Mouse (Mus musculus): ENCODE data around the gene Galr2. TPM values are rescaled to one million over a fixed set of nuclear protein-coding genes. Genes with fewer than 3 reads are reported as not detected.
A peak's percentile ranks its signal among the peaks of the same experiment; 100 is the strongest.

The Galr2 gene
- polyA plus RNA-seq, 1 experiment from 2014 or later = 0.29 TPM

DNA sequence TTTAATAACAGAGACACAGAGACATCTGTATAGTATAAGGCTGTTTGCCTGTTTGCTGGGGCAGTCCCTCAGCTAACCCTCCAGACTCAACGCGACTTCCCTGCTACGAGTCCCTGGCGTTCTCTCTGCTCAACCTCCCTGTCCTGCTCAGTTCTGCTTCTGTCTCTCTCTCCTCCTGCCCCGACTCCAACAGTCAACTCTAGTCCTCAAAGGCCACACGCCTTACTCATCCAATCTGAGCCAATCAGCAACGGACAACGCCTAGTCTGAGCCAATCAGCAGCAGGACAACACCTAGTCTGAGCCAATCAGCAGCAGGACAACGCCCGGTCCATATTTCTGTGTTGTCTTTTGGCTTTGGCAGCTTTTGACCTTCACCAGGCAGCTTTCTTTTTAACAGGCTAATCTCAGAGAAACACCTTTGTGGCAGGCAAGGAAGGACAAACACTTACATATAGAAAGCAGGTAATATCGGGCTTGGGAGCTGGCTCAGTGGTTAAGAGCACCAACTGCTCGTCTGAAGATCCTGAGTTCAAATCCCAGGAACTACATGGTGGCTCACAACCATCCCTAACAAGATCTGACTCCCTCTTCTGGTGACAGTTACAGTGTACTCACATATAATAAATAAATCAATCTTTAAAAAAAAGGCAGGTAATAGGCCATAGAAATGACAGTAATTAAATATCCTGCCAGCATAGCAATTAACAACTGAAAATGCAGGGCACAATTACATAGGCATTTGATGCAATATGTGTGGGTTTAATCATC lies 27.2 kb downstream of the Galr2 start:
- ATAC-seq = no peak
- Histone ChIP-seq H3K36me3 (ENCODE audit: control insufficient read depth, insufficient read depth) (peaks cover 18% of the 10 kb centered on the region), H3K4me1 (replicated peaks; ENCODE audit: control insufficient read depth, insufficient read depth, low read length) (0 out of 2 replicates have a peak, but pooled peaks cover 3% of the 10 kb centered on the region), H3K9me3 (ENCODE audit: control insufficient read depth) (no peaks in the 10 kb centered on the region), H3K27ac (ENCODE audit: low read depth, low read length) (no peak overlapping the region), H3K9ac (ENCODE audit: low read depth, low read length) (no peak overlapping the region), H3K4me2 (replicated peaks; ENCODE audit: low read depth) (no peak overlapping the region), H3K4me3 (ENCODE audit: low read depth, low read length) (no peak overlapping the region), H3K27me3 (replicated peaks; ENCODE audit: control insufficient read depth, insufficient read depth, low read length) (no peaks in the 10 kb centered on the region)
- 88% methylated on average over 12 of the region's 12 CpGs for WGBS
- no peak for TF ChIP-seq CTCF (IDR thresholded peaks at IDR 0.05; ENCODE audit: low read depth)

- H3K27me3 ChIP-seq (replicated peaks; ENCODE audit: control insufficient read depth, insufficient read depth, low read length) = no peaks in the 10 kb centered on the region
- no peaks in the 10 kb centered on the region for H3K9me3 ChIP-seq (ENCODE audit: control insufficient read depth)
- 69% methylated on average over 3 of the region's 3 CpGs for WGBS
- H3K9ac ChIP-seq (ENCODE audit: low read depth, low read length) = no peak overlapping the region
- H3K4me1 ChIP-seq (replicated peaks; ENCODE audit: control insufficient read depth, insufficient read depth, low read length) = 0 out of 2 replicates have a peak, but pooled peaks cover 3% of the 10 kb centered on the region
- no peak overlapping the region for H3K4me2 ChIP-seq (replicated peaks; ENCODE audit: low read depth)
- H3K27ac ChIP-seq (ENCODE audit: low read depth, low read length) = no peak overlapping the region
- no peak for TF ChIP-seq CTCF (IDR thresholded peaks at IDR 0.05; ENCODE audit: low read depth)
- no peak for ATAC-seq
- peaks cover 4% of the 10 kb centered on the region; the same call in 1 of the 2 replicates for H3K36me3 ChIP-seq (ENCODE audit: control insufficient read depth, insufficient read depth)
- H3K4me3 ChIP-seq (ENCODE audit: low read depth, low read length) = no peak overlapping the region
These were observed 28.9 kb downstream of the Galr2 start for GRCm38 (mm10) chr11:116309601-116310000.

- H3K27me3 ChIP-seq (replicated peaks; ENCODE audit: control insufficient read depth, insufficient read depth, low read length) = no peaks in the 10 kb centered on the region
- TF ChIP-seq CTCF (IDR thresholded peaks at IDR 0.05; ENCODE audit: low read depth) = no peak
- H3K9me3 ChIP-seq (ENCODE audit: control insufficient read depth) = no peaks in the 10 kb centered on the region
- no peaks in the 10 kb centered on the region for H3K36me3 ChIP-seq (ENCODE audit: control insufficient read depth, insufficient read depth)
- H3K4me1 ChIP-seq (replicated peaks; ENCODE audit: control insufficient read depth, insufficient read depth, low read length) = 0 out of 2 replicates have a peak, but pooled peaks cover 3% of the 10 kb centered on the region
- no peak overlapping the region for H3K4me2 ChIP-seq (replicated peaks; ENCODE audit: low read depth)
- H3K4me3 ChIP-seq (ENCODE audit: low read depth, low read length) = no peak overlapping the region
- no peak overlapping the region for H3K27ac ChIP-seq (ENCODE audit: low read depth, low read length)
- no peak for ATAC-seq
- no peak overlapping the region for H3K9ac ChIP-seq (ENCODE audit: low read depth, low read length)
- WGBS = 46% methylated on average over 8 of the region's 8 CpGs
These were observed 30.4 kb downstream of the Galr2 start for GRCm38 (mm10) chr11:116311169-116311568.

GRCm38 (mm10) chr11:116312359-116312758 lies 31.6 kb downstream of the Galr2 start:
- Histone ChIP-seq H3K4me3 (ENCODE audit: low read depth, low read length) (no peak overlapping the region), H3K27ac (ENCODE audit: low read depth, low read length) (no peak overlapping the region), H3K4me2 (replicated peaks; ENCODE audit: low read depth) (no peak overlapping the region), H3K4me1 (replicated peaks; ENCODE audit: control insufficient read depth, insufficient read depth, low read length) (no peaks in the 10 kb centered on the region), H3K9me3 (ENCODE audit: control insufficient read depth) (no peaks in the 10 kb centered on the region), H3K36me3 (ENCODE audit: control insufficient read depth, insufficient read depth) (no peaks in the 10 kb centered on the region), H3K9ac (ENCODE audit: low read depth, low read length) (no peak overlapping the region), H3K27me3 (replicated peaks; ENCODE audit: control insufficient read depth, insufficient read depth, low read length) (no peaks in the 10 kb centered on the region)
- no peak for ATAC-seq
- 22% methylated on average over 8 of the region's 8 CpGs for WGBS
- TF ChIP-seq CTCF (IDR thresholded peaks at IDR 0.05; ENCODE audit: low read depth) = no peak

- 3% methylated on average over 41 of the region's 41 CpGs for WGBS
- Histone ChIP-seq H3K27ac (ENCODE audit: low read depth, low read length) (no peak overlapping the region), H3K36me3 (ENCODE audit: control insufficient read depth, insufficient read depth) (no peaks in the 10 kb centered on the region), H3K4me2 (replicated peaks; ENCODE audit: low read depth) (peak overlapping the region; percentile 97), H3K9me3 (ENCODE audit: control insufficient read depth) (no peaks in the 10 kb centered on the region), H3K9ac (ENCODE audit: low read depth, low read length) (peak overlapping the region; percentile 48), H3K4me3 (ENCODE audit: low read depth, low read length) (peak overlapping the region; percentile 45), H3K27me3 (replicated peaks; ENCODE audit: control insufficient read depth, insufficient read depth, low read length) (no peaks in the 10 kb centered on the region), H3K4me1 (replicated peaks; ENCODE audit: control insufficient read depth, insufficient read depth, low read length) (0 out of 2 replicates have a peak, but pooled peaks cover 4% of the 10 kb centered on the region)
- peak; percentile 75 for ATAC-seq
- TF ChIP-seq CTCF (IDR thresholded peaks at IDR 0.05; ENCODE audit: low read depth) = peak; percentile 99
These were observed 38.2 kb downstream of the Galr2 start for GRCm38 (mm10) chr11:116318719-116319659.
